Mouse (Mus musculus): Measurements from ENCODE around the gene Gm10842. TPM values are rescaled to one million over a fixed set of nuclear protein-coding genes. Genes with fewer than 3 reads are reported as not detected.
A peak's percentile ranks its signal among the peaks of the same experiment; 100 is the strongest.

Gm10842 gene
- polyA plus RNA-seq, 1 experiment from 2014 or later, result not detected

GRCm38 (mm10) chr11:105180471-105181091, 33.9 kb downstream of the Gm10842 start:
- H3K9ac ChIP-seq (replicated peaks; ENCODE audit: low read length), result peak overlapping the region; percentile 95
- peak overlapping the region; percentile 87 for H3K27ac ChIP-seq (replicated peaks; ENCODE audit: low read depth, low read length)
- H3K36me3 ChIP-seq (replicated peaks; ENCODE audit: control insufficient read depth, insufficient read depth, low read depth, low read length), result peaks cover 3% of the 10 kb centered on the region; the same call in 1 of the 2 replicates
- under 1% methylated on average over 35 of the region's 35 CpGs for WGBS
- H3K4me1 ChIP-seq (ENCODE audit: control insufficient read depth, insufficient read depth, low read length), result no peaks in the 10 kb centered on the region; the same call in 1 of the 2 replicates
- peak overlapping the region; percentile 97 for H3K4me3 ChIP-seq (ENCODE audit: low read depth, low read length)
- H3K9me3 ChIP-seq (replicated peaks; ENCODE audit: control insufficient read depth, low read length), result no peaks in the 10 kb centered on the region
- no peaks in the 10 kb centered on the region for H3K27me3 ChIP-seq (ENCODE audit: control insufficient read depth, insufficient read depth, low read length)
- DNase-seq (ENCODE audit: low spot score), result peak; percentile 36
- peak overlapping the region; percentile 91 for H3K4me2 ChIP-seq (ENCODE audit: low read depth, low read length)
- ATAC-seq (replicated peaks; ENCODE audit: insufficient number of reproducible peaks, low FRiP score, low TSS enrichment, low read depth), result no peak; the same call in 1 of the 2 replicates

- ATAC-seq (replicated peaks; ENCODE audit: insufficient number of reproducible peaks, low FRiP score, low TSS enrichment, low read depth), result peak; percentile 97
- peak; percentile 96 for DNase-seq (ENCODE audit: low spot score)
- under 1% methylated on average over 51 of the region's 60 CpGs for WGBS
Observed at GRCm38 (mm10) chr11:105181126-105181637, 34.5 kb downstream of the Gm10842 start.

GRCm38 (mm10) chr11:105181689-105182460, 35.2 kb downstream of the Gm10842 start:
- Histone ChIP-seq H3K9me3 (replicated peaks; ENCODE audit: control insufficient read depth, low read length) (no peaks in the 10 kb centered on the region), H3K4me1 (ENCODE audit: control insufficient read depth, insufficient read depth, low read length) (no peaks in the 10 kb centered on the region; the same call in 1 of the 2 replicates), H3K4me3 (ENCODE audit: low read depth, low read length) (peak overlapping the region; percentile 97)

More at GRCm38 (mm10) chr11:105181126-105181637, 34.5 kb downstream of the Gm10842 start:
- Histone ChIP-seq H3K36me3 (replicated peaks; ENCODE audit: control insufficient read depth, insufficient read depth, low read depth, low read length) (peaks cover 3% of the 10 kb centered on the region; the same call in 1 of the 2 replicates), H3K27me3 (ENCODE audit: control insufficient read depth, insufficient read depth, low read length) (no peaks in the 10 kb centered on the region), H3K9me3 (replicated peaks; ENCODE audit: control insufficient read depth, low read length) (no peaks in the 10 kb centered on the region), H3K4me1 (ENCODE audit: control insufficient read depth, insufficient read depth, low read length) (no peaks in the 10 kb centered on the region; the same call in 1 of the 2 replicates), H3K4me2 (ENCODE audit: low read depth, low read length) (peak overlapping the region; percentile 91), H3K9ac (replicated peaks; ENCODE audit: low read length) (peak overlapping the region; percentile 99), H3K4me3 (ENCODE audit: low read depth, low read length) (peak overlapping the region; percentile 97), H3K27ac (replicated peaks; ENCODE audit: low read depth, low read length) (peak overlapping the region; percentile 87)

GRCm38 (mm10) chr11:105182461-105182855, 35.8 kb downstream of the Gm10842 start:
- Histone ChIP-seq H3K4me1 (ENCODE audit: control insufficient read depth, insufficient read depth, low read length) (no peaks in the 10 kb centered on the region; the same call in 1 of the 2 replicates), H3K27me3 (ENCODE audit: control insufficient read depth, insufficient read depth, low read length) (no peaks in the 10 kb centered on the region)
- 7% methylated on average over 4 of the region's 4 CpGs for WGBS

More at GRCm38 (mm10) chr11:105181689-105182460, 35.2 kb downstream of the Gm10842 start:
- Histone ChIP-seq H3K9ac (replicated peaks; ENCODE audit: low read length) (peak overlapping the region; percentile 99), H3K27ac (replicated peaks; ENCODE audit: low read depth, low read length) (peak overlapping the region; percentile 84), H3K36me3 (replicated peaks; ENCODE audit: control insufficient read depth, insufficient read depth, low read depth, low read length) (peaks cover 3% of the 10 kb centered on the region; the same call in 1 of the 2 replicates), H3K4me2 (ENCODE audit: low read depth, low read length) (peak overlapping the region; percentile 76), H3K27me3 (ENCODE audit: control insufficient read depth, insufficient read depth, low read length) (no peaks in the 10 kb centered on the region)
- 4% methylated on average over 57 of the region's 89 CpGs for WGBS
- ATAC-seq (replicated peaks; ENCODE audit: insufficient number of reproducible peaks, low FRiP score, low TSS enrichment, low read depth), result peak; percentile 74
- DNase-seq (ENCODE audit: low spot score), result peak; percentile 33

GRCm38 (mm10) chr11:105184678-105185077, 38.0 kb downstream of the Gm10842 start:
- Histone ChIP-seq H3K27me3 (ENCODE audit: control insufficient read depth, insufficient read depth, low read length) (no peaks in the 10 kb centered on the region), H3K4me2 (ENCODE audit: low read depth, low read length) (no peak overlapping the region), H3K9ac (replicated peaks; ENCODE audit: low read length) (no peak overlapping the region), H3K9me3 (replicated peaks; ENCODE audit: control insufficient read depth, low read length) (no peaks in the 10 kb centered on the region), H3K4me3 (ENCODE audit: low read depth, low read length) (no peak overlapping the region), H3K27ac (replicated peaks; ENCODE audit: low read depth, low read length) (no peak overlapping the region), H3K4me1 (ENCODE audit: control insufficient read depth, insufficient read depth, low read length) (no peaks in the 10 kb centered on the region; the same call in 1 of the 2 replicates), H3K36me3 (replicated peaks; ENCODE audit: control insufficient read depth, insufficient read depth, low read depth, low read length) (peaks cover 3% of the 10 kb centered on the region)
- ATAC-seq (replicated peaks; ENCODE audit: insufficient number of reproducible peaks, low FRiP score, low TSS enrichment, low read depth) (no peak), DNase-seq (ENCODE audit: low spot score) (no peak)
- WGBS, result 84% methylated on average over 3 of the region's 3 CpGs

More at GRCm38 (mm10) chr11:105182461-105182855, 35.8 kb downstream of the Gm10842 start:
- Histone ChIP-seq H3K9ac (replicated peaks; ENCODE audit: low read length) (peak overlapping the region; percentile 99), H3K9me3 (replicated peaks; ENCODE audit: control insufficient read depth, low read length) (no peaks in the 10 kb centered on the region), H3K4me3 (ENCODE audit: low read depth, low read length) (peak overlapping the region; percentile 97), H3K36me3 (replicated peaks; ENCODE audit: control insufficient read depth, insufficient read depth, low read depth, low read length) (peaks cover 3% of the 10 kb centered on the region; the same call in 1 of the 2 replicates), H3K4me2 (ENCODE audit: low read depth, low read length) (peak overlapping the region; percentile 76), H3K27ac (replicated peaks; ENCODE audit: low read depth, low read length) (peak overlapping the region; percentile 84)
- DNase-seq (ENCODE audit: low spot score) (no peak), ATAC-seq (replicated peaks; ENCODE audit: insufficient number of reproducible peaks, low FRiP score, low TSS enrichment, low read depth) (no peak)

GRCm38 (mm10) chr11:105192186-105192585, 45.5 kb downstream of the Gm10842 start:
- H3K9ac ChIP-seq (replicated peaks; ENCODE audit: low read length), result no peak overlapping the region
- H3K4me2 ChIP-seq (ENCODE audit: low read depth, low read length), result no peak overlapping the region
- no peaks in the 10 kb centered on the region for H3K4me1 ChIP-seq (ENCODE audit: control insufficient read depth, insufficient read depth, low read length)
- no peak overlapping the region for H3K27ac ChIP-seq (replicated peaks; ENCODE audit: low read depth, low read length)
- H3K9me3 ChIP-seq (replicated peaks; ENCODE audit: control insufficient read depth, low read length), result no peaks in the 10 kb centered on the region
- H3K36me3 ChIP-seq (replicated peaks; ENCODE audit: control insufficient read depth, insufficient read depth, low read depth, low read length), result no peaks in the 10 kb centered on the region; the same call in 1 of the 2 replicates
- ATAC-seq (replicated peaks; ENCODE audit: insufficient number of reproducible peaks, low FRiP score, low TSS enrichment, low read depth) (no peak), DNase-seq (ENCODE audit: low spot score) (no peak)
- H3K27me3 ChIP-seq (ENCODE audit: control insufficient read depth, insufficient read depth, low read length), result no peaks in the 10 kb centered on the region
- 92% methylated on average over 3 of the region's 3 CpGs for WGBS
- H3K4me3 ChIP-seq (ENCODE audit: low read depth, low read length), result no peak overlapping the region
